8 mouse cellular contexts compared by ENCODE assay signal in genomic region chr3:37906806-37907251, GRCm38 (mm10).
DNase-seq lines count a peak whose midpoint lies in the region; ATAC-seq and TF ChIP-seq lines count a peak whose summit lies in the region.

No protein-coding gene starts in this region.

- H3K27me3 ChIP-seq in hindbrain, embryonic 11.5 days (ENCODE audit: control insufficient read depth, insufficient read depth, low read length), result no peaks in the 10 kb centered on the region
- H3K27me3 ChIP-seq in liver, embryonic 16.5 days (ENCODE audit: control insufficient read depth, insufficient read depth, low read depth, low read length), result no peaks in the 10 kb centered on the region

- TF ChIP-seq CTCF in left cerebral cortex, adult 2 months (IDR thresholded peaks at IDR 0.05), result no peak

- H3K36me3 ChIP-seq in hindbrain, embryonic 11.5 days (ENCODE audit: control insufficient read depth, insufficient read depth, low read length), result no peaks in the 10 kb centered on the region
- H3K36me3 ChIP-seq in liver, embryonic 16.5 days (ENCODE audit: control insufficient read depth, insufficient read depth), result no peaks in the 10 kb centered on the region

- H3K4me3 ChIP-seq in hindbrain, embryonic 11.5 days (ENCODE audit: low read depth, low read length), result no peak overlapping the region
- no peak overlapping the region for H3K4me3 ChIP-seq in liver, embryonic 16.5 days (ENCODE audit: low read depth, low read length)
- H3K4me3 ChIP-seq in left cerebral cortex, adult 2 months, result no peak overlapping the region

- H3K9ac ChIP-seq in hindbrain, embryonic 11.5 days (ENCODE audit: low read depth, low read length), result no peak overlapping the region
- H3K9ac ChIP-seq in liver, embryonic 16.5 days (ENCODE audit: low read depth, low read length), result no peak overlapping the region

- peak; percentile 48 to 50 for DNase-seq in adrenal gland, postnatal 36 days
- peak; percentile 59 for DNase-seq in embryo, embryonic 11.5 days (ENCODE audit: low read depth, low spot score)
- DNase-seq in hindbrain, embryonic 11.5 days (ENCODE audit: low spot score), result peak; percentile 55
- peak; percentile 9 to 34 for DNase-seq in thymus, postnatal 36 days
- DNase-seq in ovary, postnatal 14 days (ENCODE audit: low spot score), result no peak
- DNase-seq in left cerebral cortex, adult 2 months (ENCODE audit: extremely low spot score in 1 of 2, low spot score in 2 of 2), result no peak

- peak; percentile 75 for ATAC-seq in hindbrain, embryonic 11.5 days (ENCODE audit: low FRiP score)
- ATAC-seq in liver, embryonic 16.5 days (ENCODE audit: low read depth), result no peak
- no peak for ATAC-seq in activated CD4-positive, CD25-positive, alpha-beta regulatory T cell, adult 4 months

- intact Hi-C loops in left cerebral cortex, adult 2 months (cut with DNase I), result no loop called here

- no peak overlapping the region for H3K27ac ChIP-seq in hindbrain, embryonic 11.5 days (ENCODE audit: low read depth, low read length)
- H3K27ac ChIP-seq in liver, embryonic 16.5 days (ENCODE audit: low read length), result 0 out of 2 replicates have a peak overlapping the region, but pooled peaks have one; percentile 7
- no peak overlapping the region for H3K27ac ChIP-seq in left cerebral cortex, adult 2 months

- no peak overlapping the region for H3K4me2 ChIP-seq in hindbrain, embryonic 11.5 days (replicated peaks; ENCODE audit: low read depth, low read length)
- no peak overlapping the region for H3K4me2 ChIP-seq in liver, embryonic 16.5 days (ENCODE audit: low read depth, low read length)

- peaks cover 10% of the 10 kb centered on the region for H3K4me1 ChIP-seq in hindbrain, embryonic 11.5 days (replicated peaks; ENCODE audit: control insufficient read depth, insufficient read depth, low read length)
- H3K4me1 ChIP-seq in liver, embryonic 16.5 days (ENCODE audit: control insufficient read depth, low read depth, low read length), result no peaks in the 10 kb centered on the region; the same call in 1 of the 2 replicates

- 18% methylated on average over 5 of the region's 5 CpGs for WGBS in hindbrain, embryonic 11.5 days
- 17% methylated on average over 5 of the region's 5 CpGs for WGBS in liver, embryonic 16.5 days (ENCODE audit: insufficient replicate concordance)

- H3K9me3 ChIP-seq in hindbrain, embryonic 11.5 days (ENCODE audit: control insufficient read depth, low read length), result no peaks in the 10 kb centered on the region
- no peaks in the 10 kb centered on the region for H3K9me3 ChIP-seq in liver, embryonic 16.5 days (replicated peaks; ENCODE audit: control insufficient read depth, low read length)

Comparison
In these comparisons a context has a peak if more than half of its experiments do, and no peak if none do; other contexts are left out.
1. DNase-seq: peak in adrenal gland, postnatal 36 days (2 of 2), embryo, embryonic 11.5 days (single experiment), hindbrain, embryonic 11.5 days (single experiment) and thymus, postnatal 36 days (2 of 2); none in ovary, postnatal 14 days (single experiment) and left cerebral cortex, adult 2 months (0 of 2).